Mouse (Mus musculus) CH12.LX (cell line): ENCODE measurements around the gene Cgref1.

Experiments used
- CHD2 ChIP-seq: IDR thresholded peaks from 2 replicates; pipeline ENCODE4 v1.6.1; 2011; ENCODE audit warnings: low read length, improper control_type of control experiment
- CTCF ChIP-seq, 2 experiments: IDR thresholded peaks in 1 of 2; conservative IDR thresholded peaks in 1 of 2; 2 replicates each; pipeline ENCODE4 v1.5.1; 2011 to 2012; ENCODE audit warnings: low read depth in 2 of 2, low read length in 2 of 2, improper control_type of control experiment in 1 of 2, inconsistent platforms in 1 of 2, mild to moderate bottlenecking in 1 of 2, moderate library complexity in 1 of 2
- E2F4 ChIP-seq: IDR thresholded peaks from 2 replicates; pipeline ENCODE4 v1.6.1; 2011; ENCODE audit warnings: low read depth, low read length, improper control_type of control experiment; ENCODE audit not compliant: insufficient replicate concordance
- ETS1 ChIP-seq: conservative IDR thresholded peaks from 2 replicates; pipeline ENCODE4 v1.6.1; 2012; ENCODE audit warnings: low read depth, mild to moderate bottlenecking, inconsistent platforms, low read length, improper control_type of control experiment, moderate library complexity
- IRF4 ChIP-seq: IDR thresholded peaks from 2 replicates; pipeline ENCODE4 v1.6.1; 2014; ENCODE audit warnings: low read depth, mild to moderate bottlenecking, inconsistent platforms, low read length, improper control_type of control experiment
- MEF2A ChIP-seq: IDR thresholded peaks from 2 replicates; pipeline ENCODE4 v1.6.1; 2014; ENCODE audit warnings: low read depth, mild to moderate bottlenecking, inconsistent platforms, low read length, improper control_type of control experiment, borderline replicate concordance
- MXI1 ChIP-seq: IDR thresholded peaks from 2 replicates; pipeline ENCODE4 v1.6.1; 2011; ENCODE audit warnings: mild to moderate bottlenecking, low read depth, low read length, improper control_type of control experiment
- NRF1 ChIP-seq: IDR thresholded peaks from 2 replicates; pipeline ENCODE4 v1.6.1; 2014; ENCODE audit warnings: low read depth, mild to moderate bottlenecking, inconsistent platforms, low read length, improper control_type of control experiment, moderate library complexity
- POLR2A ChIP-seq: IDR thresholded peaks from 2 replicates; pipeline ENCODE4 v1.6.1; 2011; ENCODE audit warnings: low read depth, mild to moderate bottlenecking, improper control_type of control experiment, low read length
- RCOR1 ChIP-seq: conservative IDR thresholded peaks from 2 replicates; pipeline ENCODE4 v1.6.1; 2012; ENCODE audit warnings: low read depth, mild to moderate bottlenecking, inconsistent platforms, low read length, improper control_type of control experiment
- TBP ChIP-seq: conservative IDR thresholded peaks from 2 replicates; pipeline ENCODE4 v1.6.1; 2011; ENCODE audit warnings: low read depth, low read length, improper control_type of control experiment
- TCF12 ChIP-seq: IDR thresholded peaks from 2 replicates; pipeline ENCODE4 v1.6.1; 2014; ENCODE audit warnings: low read depth, mild to moderate bottlenecking, inconsistent platforms, low read length, improper control_type of control experiment
- UBTF ChIP-seq: IDR thresholded peaks from 2 replicates; pipeline ENCODE4 v1.6.1; 2012; ENCODE audit warnings: low read depth, mild to moderate bottlenecking, inconsistent platforms, low read length, improper control_type of control experiment, moderate library complexity
- USF1 ChIP-seq: IDR thresholded peaks from 2 replicates; pipeline ENCODE4 v1.6.1; 2014; ENCODE audit warnings: low read depth, mild to moderate bottlenecking, inconsistent platforms, low read length, improper control_type of control experiment

- TF ChIP-seq POLR2A (no peak), CTCF (conservative IDR thresholded peaks at IDR 0.05 in 1 of 2, IDR thresholded peaks at IDR 0.05 in 1 of 2; ENCODE audit: low read depth in 2 of 2, low read length in 2 of 2) (no peak), MEF2A (no peak), USF1 (no peak), NRF1 (no peak), MXI1 (no peak), TCF12 (no peak), ETS1 (no peak), RCOR1 (no peak), IRF4 (no peak), E2F4 (no peak), CHD2 (no peak), TBP (no peak), UBTF (no peak)
Observed at GRCm38 (mm10) chr5:30944344-30944743, 1.0 kb downstream of the Cgref1 start.
